Mouse (Mus musculus) CH12.LX (cell line): ENCODE data around the gene Ppp2r5e.

Source experiments
- CHD2 ChIP-seq: IDR thresholded peaks from 2 replicates; pipeline ENCODE4 v1.6.1; 2011; ENCODE audit warnings: low read length, improper control_type of control experiment
- CTCF ChIP-seq, 2 experiments: IDR thresholded peaks in 1 of 2; conservative IDR thresholded peaks in 1 of 2; 2 replicates each; pipeline ENCODE4 v1.5.1; 2011 to 2012; ENCODE audit warnings: low read depth in 2 of 2, low read length in 2 of 2, improper control_type of control experiment in 1 of 2, inconsistent platforms in 1 of 2, mild to moderate bottlenecking in 1 of 2, moderate library complexity in 1 of 2
- E2F4 ChIP-seq: IDR thresholded peaks from 2 replicates; pipeline ENCODE4 v1.6.1; 2011; ENCODE audit warnings: low read depth, low read length, improper control_type of control experiment; ENCODE audit not compliant: insufficient replicate concordance
- EP300 ChIP-seq: IDR thresholded peaks from 2 replicates; pipeline ENCODE4 v1.6.1; 2011; ENCODE audit warnings: low read length, improper control_type of control experiment
- ETS1 ChIP-seq: conservative IDR thresholded peaks from 2 replicates; pipeline ENCODE4 v1.6.1; 2012; ENCODE audit warnings: low read depth, mild to moderate bottlenecking, inconsistent platforms, low read length, improper control_type of control experiment, moderate library complexity
- HCFC1 ChIP-seq: IDR thresholded peaks from 2 replicates; pipeline ENCODE4 v1.6.1; 2012; ENCODE audit warnings: low read depth, mild to moderate bottlenecking, inconsistent platforms, low read length, improper control_type of control experiment
- MAFK ChIP-seq: IDR thresholded peaks from 2 replicates; pipeline ENCODE4 v1.6.1; 2011; ENCODE audit warnings: low read length, improper control_type of control experiment; ENCODE audit not compliant: insufficient replicate concordance
- MAX ChIP-seq: IDR thresholded peaks from 2 replicates; pipeline ENCODE4 v1.6.1; 2011; ENCODE audit warnings: low read length, improper control_type of control experiment
- NELFE ChIP-seq: IDR thresholded peaks from 2 replicates; pipeline ENCODE4 v1.6.1; 2011; ENCODE audit warnings: low read depth, low read length, improper control_type of control experiment
- NRF1 ChIP-seq: IDR thresholded peaks from 2 replicates; pipeline ENCODE4 v1.6.1; 2014; ENCODE audit warnings: low read depth, mild to moderate bottlenecking, inconsistent platforms, low read length, improper control_type of control experiment, moderate library complexity
- PAX5 ChIP-seq: IDR thresholded peaks from 2 replicates; pipeline ENCODE4 v1.6.1; 2012; ENCODE audit warnings: low read length, inconsistent platforms, mixed read lengths
- POLR2A ChIP-seq: IDR thresholded peaks from 2 replicates; pipeline ENCODE4 v1.6.1; 2011; ENCODE audit warnings: low read depth, mild to moderate bottlenecking, improper control_type of control experiment, low read length
- SMC3 ChIP-seq: IDR thresholded peaks from 2 replicates; pipeline ENCODE4 v1.6.1; 2011; ENCODE audit warnings: low read depth, low read length, improper control_type of control experiment
- ZKSCAN1 ChIP-seq: IDR thresholded peaks from 2 replicates; pipeline ENCODE4 v1.6.1; 2012; ENCODE audit warnings: low read depth, inconsistent platforms, low read length, improper control_type of control experiment, borderline replicate concordance

GRCm38 (mm10) chr12:75545431-75545925, 50.6 kb downstream of the Ppp2r5e start:
- TF ChIP-seq EP300 (no peak), CTCF (conservative IDR thresholded peaks at IDR 0.05 in 1 of 2, IDR thresholded peaks at IDR 0.05 in 1 of 2; ENCODE audit: low read depth in 2 of 2, low read length in 2 of 2) (no peak), E2F4 (no peak), MAFK (no peak), ETS1 (no peak), NRF1 (no peak), POLR2A (no peak), MAX (no peak), CHD2 (no peak), PAX5 (no peak), ZKSCAN1 (no peak), SMC3 (no peak), HCFC1 (no peak), NELFE (no peak)
